Mouse (Mus musculus): ENCODE measurements around the gene Rfx4.

DNA sequence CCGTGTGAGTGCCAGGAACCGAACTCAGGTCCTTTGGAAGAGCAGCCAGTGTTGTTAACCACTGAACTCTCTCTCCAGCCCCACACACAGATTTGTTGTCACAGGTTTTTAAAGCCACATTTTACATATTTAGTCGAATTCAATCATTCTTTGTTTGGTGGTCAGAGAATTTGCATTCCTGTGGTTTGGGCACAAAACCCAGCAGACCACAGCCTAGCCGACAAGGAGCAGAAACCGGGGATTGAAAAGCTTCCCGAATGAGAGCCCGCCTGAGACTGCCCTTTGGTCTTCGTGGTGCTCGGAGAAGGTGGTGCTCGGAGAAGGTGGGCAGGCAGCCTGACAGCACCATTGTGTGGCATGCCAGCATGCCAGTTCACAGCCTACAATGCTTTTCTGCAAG is 42.8 kb upstream of the Rfx4 start:
- no peak for TF ChIP-seq CTCF (IDR thresholded peaks at IDR 0.05; ENCODE audit: borderline replicate concordance, extremely low read depth, insufficient read depth, insufficient read length)
- TF ChIP-seq POLR2A (IDR thresholded peaks at IDR 0.05; ENCODE audit: borderline replicate concordance, extremely low read depth, insufficient read depth, insufficient read length, poor library complexity, severe bottlenecking): no peak
